Mouse (Mus musculus) mouse embryonic stem cell (cell line): ENCODE measurements around the gene Slc4a4.
"Not testable (repeated sequence)": the region's sequence is repeated elsewhere in the genome, so short reads cannot be mapped to it uniquely, and the experiment has no call there.

ENCODE experiments used
- in situ Hi-C, 2 experiments: fragments of 300-500 bp; cut with MboI; formaldehyde crosslinking; loops; 1 replicate in 1 of 2; 3 replicates in 1 of 2; pipeline ENCODE4 v1.14.3; 2019 to 2020; ENCODE audit warnings: low sequenced_read_pairs in 2 of 2, low pct_unique_long_range_greater_than_20kb in 1 of 2, mixed read lengths in 1 of 2; ENCODE audit not compliant: unreplicated experiment in 1 of 2

Slc4a4 gene

DNA sequence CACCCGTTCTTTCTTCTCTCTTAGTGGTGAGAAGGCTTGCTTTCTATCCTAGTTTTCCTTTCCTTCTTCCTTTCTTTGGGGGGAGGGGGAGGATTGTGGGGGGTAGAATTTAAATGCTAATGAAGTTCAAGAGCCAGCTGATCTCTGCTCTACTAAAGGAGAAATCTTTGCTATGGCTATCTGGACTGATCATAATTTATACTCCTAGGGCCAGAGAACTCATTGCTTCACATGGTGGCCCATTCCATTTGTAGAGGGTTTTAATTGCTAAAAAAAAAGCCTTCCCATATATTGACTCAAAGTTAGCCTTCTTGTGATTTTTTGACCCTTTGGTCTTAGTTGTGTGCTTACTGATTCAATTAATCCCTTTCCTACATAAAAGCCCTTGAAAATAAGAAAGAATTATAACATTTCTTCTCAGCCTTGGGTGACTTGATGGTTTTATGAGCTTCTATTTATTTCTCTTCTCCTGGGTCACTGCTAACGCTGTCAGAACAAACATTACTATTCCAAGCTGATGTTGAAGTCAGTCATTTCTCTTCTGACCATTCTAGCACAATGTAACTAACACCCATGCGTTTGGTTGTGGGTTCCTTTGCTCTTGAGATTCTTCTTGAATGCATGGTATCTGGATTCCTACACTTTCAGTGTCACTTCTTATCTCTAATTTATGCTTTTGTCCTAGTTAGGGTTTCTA is 95.6 kb downstream of the Slc4a4 start:
- in situ Hi-C loops = no loop called here

- in situ Hi-C loops = no loop called here
These were observed 96.6 kb downstream of the Slc4a4 start for GRCm38 (mm10) chr5:88983170-88983569.

GRCm38 (mm10) chr5:88983652-88984051 is 97.0 kb downstream of the Slc4a4 start:
- in situ Hi-C loops = no loop called here

DNA sequence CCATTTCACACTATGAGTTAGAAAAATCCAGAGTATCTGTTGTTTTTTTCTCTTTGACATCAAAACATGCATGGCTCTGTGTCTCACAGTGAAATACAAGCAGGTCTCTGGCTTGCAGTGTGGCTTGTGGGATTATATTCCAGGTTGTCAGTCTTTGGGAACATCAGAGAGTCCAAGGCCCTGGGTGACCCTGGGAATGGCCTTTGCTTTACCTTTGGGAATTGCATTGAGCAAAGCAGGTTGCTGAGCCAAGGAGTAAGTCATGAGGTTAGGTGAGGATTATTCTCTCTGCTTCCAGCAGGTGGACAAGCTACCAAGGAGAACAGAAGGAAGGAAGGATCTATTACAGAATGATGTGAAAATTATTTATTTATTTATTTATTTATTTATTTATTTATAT is 102.4 kb downstream of the Slc4a4 start:
- in situ Hi-C loops = no loop called here

DNA sequence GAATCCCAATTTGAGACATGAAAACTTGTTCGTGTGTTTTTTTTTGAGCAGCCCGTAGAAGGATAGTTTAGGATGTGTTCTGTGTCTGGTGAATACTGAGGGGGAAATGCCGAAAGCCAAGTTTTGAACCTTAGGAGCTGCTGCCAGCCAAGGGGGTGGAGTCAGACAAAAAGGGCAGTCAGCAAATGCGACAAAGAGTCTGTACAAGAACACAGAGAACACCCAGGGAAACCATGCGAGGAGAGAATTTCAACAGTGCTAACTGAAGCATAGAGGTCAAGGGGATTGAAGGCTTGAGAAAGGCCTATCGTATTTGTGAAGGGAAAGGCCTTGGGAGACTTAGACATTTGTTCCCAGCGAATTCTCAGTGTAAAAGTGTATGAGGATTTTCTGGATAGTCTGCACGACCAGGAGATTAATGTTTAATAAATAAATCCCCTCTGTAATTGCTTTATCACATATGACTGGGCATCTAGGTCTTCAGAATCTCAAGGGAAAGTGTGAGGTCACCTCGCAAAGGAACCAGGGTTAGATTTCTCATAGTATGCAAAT is 103.7 kb downstream of the Slc4a4 start:
- in situ Hi-C loops = no loop called here

- in situ Hi-C loops = not testable (repeated sequence)
These were observed 104.7 kb downstream of the Slc4a4 start for GRCm38 (mm10) chr5:88991309-88991708.

DNA sequence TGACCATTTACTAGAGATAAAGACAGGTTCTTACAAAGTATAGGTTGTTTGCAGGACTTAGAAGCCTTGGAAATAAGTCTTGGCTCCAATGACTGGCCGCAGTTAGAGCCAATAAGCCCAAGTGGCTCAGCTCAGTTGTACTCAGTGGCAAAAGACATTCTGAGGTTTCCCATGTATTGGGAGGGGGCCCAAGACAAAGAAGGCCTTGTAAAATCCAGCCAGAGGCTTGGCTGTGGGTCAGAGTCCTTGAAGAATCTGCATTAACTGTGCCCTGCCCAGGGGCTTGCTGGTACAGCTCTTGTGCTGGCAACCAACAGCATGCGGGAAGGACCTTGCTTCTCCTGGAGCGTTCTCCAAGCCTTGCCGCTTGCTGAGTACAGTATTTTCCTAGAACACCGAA is 107.9 kb downstream of the Slc4a4 start:
- in situ Hi-C loops = no loop called here

- in situ Hi-C loops = no loop called here
These were observed 109.6 kb downstream of the Slc4a4 start for GRCm38 (mm10) chr5:88996246-88996645.

DNA sequence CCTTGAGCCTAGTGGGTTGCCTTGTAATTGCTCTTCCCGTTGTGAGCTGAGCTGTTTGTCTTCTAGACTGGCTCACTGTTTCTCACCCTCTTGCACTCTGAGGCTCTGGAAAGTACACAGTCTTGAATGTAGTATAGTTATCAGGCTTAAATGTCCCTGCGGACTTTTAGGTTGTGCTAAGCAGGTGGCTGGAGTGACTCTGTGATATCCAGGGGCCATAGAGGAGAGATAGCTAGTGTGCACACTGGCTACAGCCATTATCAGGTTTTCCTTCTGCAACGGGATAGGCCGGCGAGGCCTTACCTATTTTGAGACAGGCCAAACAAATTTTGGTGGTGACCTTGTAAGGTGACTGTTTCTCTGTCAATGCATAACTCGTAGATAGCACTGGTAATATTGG is 110.7 kb downstream of the Slc4a4 start:
- in situ Hi-C loops = no loop called here

DNA sequence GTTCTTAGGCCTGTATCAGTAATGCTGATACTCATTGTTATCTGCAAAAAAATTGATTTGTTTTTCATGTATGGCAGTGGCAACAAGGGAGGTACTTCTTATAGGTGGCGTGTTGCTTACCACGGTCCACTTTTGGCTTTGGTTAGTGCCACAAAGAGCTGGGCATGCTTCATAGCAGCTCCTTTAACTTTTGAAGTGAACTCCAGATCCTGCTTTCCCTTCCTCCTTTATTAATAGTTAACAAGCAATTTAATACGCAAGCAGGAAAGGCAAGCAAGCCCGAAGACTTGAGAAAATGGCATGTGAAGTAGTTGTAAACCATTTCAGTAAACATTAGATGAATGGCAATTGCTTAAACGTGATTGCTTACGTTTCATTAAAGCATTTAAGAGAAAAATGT is 113.2 kb downstream of the Slc4a4 start:
- in situ Hi-C loops = no loop called here

GRCm38 (mm10) chr5:89000598-89000997 is 114.0 kb downstream of the Slc4a4 start:
- in situ Hi-C loops = no loop called here

DNA sequence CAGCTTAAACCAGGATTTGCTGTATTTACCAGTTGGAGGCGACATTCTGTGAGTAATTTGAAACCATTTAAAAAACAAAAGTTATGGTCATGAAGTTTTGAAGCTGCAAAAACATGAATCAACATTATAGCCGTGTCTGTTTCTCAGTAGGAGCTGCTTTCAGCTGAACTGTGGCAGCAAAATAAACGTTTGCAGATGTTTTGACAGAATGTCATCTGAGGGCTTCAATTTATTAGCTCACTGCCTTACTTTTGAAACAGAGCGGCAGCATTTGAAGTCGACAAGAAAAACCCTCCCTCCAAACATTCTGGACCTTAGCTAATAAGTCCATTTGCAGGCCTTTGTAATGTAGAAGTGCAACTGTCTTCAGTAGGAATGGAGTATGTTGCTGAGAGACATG is 123.5 kb downstream of the Slc4a4 start:
- in situ Hi-C loops = no loop called here

DNA sequence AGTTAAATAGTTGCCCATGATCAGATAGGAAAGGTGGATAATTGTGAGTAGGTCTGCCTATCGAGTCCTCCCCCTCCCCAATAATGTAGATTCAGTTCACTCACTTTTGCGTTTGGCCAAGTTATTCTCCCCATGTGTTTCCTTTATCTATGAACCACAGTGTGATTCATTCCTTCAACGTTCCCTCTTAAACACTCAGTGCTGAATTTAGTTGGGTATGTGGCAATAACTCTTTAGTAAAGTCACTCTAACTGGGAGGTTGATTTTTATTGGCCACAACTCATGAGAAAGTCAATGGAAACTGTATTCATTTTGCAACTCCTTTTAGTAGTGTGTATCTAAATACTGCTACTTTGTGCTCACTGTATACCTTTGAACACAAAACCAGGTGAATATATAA is 125.8 kb downstream of the Slc4a4 start:
- in situ Hi-C loops = no loop called here

DNA sequence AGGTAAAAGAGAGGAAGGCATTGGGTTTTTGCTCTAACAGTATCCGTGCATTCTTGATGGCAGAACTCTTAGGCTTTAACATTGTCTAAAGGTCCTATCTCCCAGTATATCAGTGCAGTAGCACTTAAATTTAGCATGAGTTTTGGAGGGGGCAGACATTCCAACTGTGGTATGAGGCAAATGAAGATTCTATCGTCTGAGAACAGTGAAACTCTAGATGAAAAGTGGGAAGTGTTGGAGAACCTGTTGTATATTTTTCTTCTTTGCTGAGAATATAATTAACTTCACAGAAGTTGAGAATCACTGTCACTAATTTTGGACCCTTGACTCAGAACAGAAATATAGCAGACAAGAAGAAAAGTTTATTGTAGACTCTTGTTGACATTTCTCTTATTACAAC is 128.2 kb downstream of the Slc4a4 start:
- in situ Hi-C loops = no loop called here

GRCm38 (mm10) chr5:89015878-89016277 is 129.3 kb downstream of the Slc4a4 start:
- in situ Hi-C loops = no loop called here

- in situ Hi-C loops = no loop called here
These were observed 131.9 kb downstream of the Slc4a4 start for GRCm38 (mm10) chr5:89018537-89018936.

DNA sequence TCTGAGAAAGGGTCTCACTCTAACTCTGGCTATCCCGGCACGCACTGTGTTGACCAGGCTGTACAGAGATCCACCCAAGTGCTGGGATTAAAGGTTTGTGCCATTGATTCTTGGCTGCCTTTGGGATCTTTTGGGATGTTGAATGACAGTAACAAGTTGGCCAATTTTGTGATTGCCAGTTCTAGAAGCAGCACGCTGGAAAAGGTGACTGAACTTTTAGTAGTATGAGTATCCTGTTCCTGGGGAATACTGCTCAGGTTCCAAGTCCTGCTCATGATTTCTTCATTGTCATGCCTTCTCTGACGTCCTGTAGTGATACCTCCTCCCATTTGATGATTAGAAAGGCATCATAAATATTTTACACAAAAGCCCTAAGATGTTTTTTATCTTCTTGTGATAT is 137.8 kb downstream of the Slc4a4 start:
- in situ Hi-C loops = no loop called here

DNA sequence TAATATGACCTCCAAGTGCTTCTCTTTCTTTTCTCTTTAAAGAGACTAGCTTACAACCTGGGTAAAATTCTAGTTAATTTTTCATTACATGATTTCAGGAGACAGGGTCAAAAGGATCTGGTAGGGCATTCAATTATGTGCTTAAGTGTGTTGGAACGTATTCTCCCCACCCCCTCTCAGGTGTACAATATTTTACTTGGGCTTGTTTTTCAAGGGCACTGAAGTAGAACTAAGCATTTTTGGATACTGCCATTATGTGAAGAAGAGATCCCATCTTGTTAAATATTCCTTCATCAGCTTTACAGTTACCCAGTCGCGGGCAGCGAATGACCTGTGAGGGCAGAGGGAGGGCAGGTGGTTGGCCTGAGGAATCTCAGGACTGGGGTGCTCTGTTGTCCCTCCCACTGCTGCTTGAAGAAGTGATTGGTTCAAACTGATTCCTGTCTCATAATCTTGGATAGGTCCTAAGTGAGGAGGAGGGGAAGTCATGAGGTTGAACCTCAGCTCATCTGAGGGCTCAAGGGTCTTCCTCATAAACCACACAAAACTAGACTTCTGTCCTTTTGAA is 141.0 kb downstream of the Slc4a4 start:
- in situ Hi-C loops = no loop called here

DNA sequence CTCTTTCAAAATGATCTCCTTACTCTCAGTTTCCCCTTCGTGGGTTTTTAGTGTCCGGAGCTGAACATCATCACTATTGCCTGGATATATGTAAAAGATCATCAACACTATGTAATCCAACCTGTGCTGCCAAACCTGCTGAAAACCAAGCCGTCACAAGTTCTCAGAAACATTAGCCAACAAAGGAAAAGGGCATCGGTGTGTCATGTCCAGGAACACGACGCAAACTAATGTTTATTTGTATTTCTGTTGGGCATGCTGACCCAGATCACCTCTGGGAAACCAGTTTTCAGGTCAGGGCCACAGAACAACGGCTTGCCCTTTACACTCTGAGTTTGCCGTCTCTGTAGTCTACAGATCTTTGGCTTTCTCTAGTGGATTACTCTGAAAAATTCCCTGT is 146.0 kb downstream of the Slc4a4 start:
- in situ Hi-C loops = no loop called here

GRCm38 (mm10) chr5:89033256-89033655 is 146.6 kb downstream of the Slc4a4 start:
- in situ Hi-C loops = no loop called here
